Mouse (Mus musculus): ENCODE measurements around the gene Cers2.

DNA sequence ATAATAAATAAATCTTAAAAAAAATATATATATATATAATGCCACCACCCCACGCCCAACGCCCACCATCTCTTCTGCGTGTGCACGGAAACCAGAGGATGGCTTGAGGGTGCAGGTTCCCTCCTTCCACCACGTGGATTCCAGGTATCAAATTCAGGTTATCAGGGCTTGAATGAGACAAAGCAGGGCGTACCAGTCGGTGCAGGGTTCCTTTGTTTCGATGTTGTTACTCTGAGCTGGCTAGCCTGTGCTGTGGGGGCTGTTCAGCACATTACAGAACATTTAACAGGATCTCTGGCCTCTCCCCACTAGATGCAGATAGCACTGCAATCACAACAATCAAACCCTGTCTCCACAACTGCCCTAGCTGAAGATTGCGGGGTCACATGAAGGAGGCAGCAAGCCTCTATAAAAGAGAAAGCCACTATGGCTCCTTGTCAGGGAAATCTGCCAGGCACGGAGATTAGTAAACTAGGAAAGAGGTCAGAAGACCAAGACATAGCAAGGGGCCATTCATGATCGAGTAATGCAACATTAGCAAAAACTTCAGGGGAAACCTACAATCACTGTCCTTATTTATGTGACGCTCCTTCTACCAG, 43.7 kb upstream of the Cers2 start:
- no peak for TF ChIP-seq CTCF (conservative IDR thresholded peaks at IDR 0.05; ENCODE audit: low read length)
- no peak for TF ChIP-seq POU5F1 (IDR thresholded peaks at IDR 0.05; ENCODE audit: borderline replicate concordance, low read length)
- peak; percentile 54 for TF ChIP-seq NANOG (IDR thresholded peaks at IDR 0.05; ENCODE audit: borderline replicate concordance, low read length)

All from E14TG2a.4 (cell line).